Mouse (Mus musculus) forebrain, embryonic 15.5 days (tissue): Measurements from ENCODE around the gene Eif4a1. TPM values are rescaled to one million over a fixed set of nuclear protein-coding genes. Genes with fewer than 3 reads are reported as not detected.

Experiments used
- ATAC-seq: fragments of 200-750 bp; cut with Nextera tagmentation; replicated peaks from 2 replicates; pipeline ENCODE4 v1.8.0; 2017; ENCODE audit warnings: mild to moderate bottlenecking, moderate TSS enrichment, moderate library complexity
- H3K27ac ChIP-seq: fragments of 300-500 bp; sonication (generic); replicated peaks from 2 replicates; pipeline ENCODE4 v1.5.1; 2015; ENCODE audit warnings: mild to moderate bottlenecking, inconsistent platforms
- H3K27me3 ChIP-seq: fragments of 300-500 bp; sonication (generic); 2 replicates; pipeline ENCODE4 v1.6.1; 2015; ENCODE audit warnings: inconsistent platforms
- H3K36me3 ChIP-seq: fragments of 300-500 bp; sonication (generic); 2 replicates; pipeline ENCODE4 v1.6.1; 2015; ENCODE audit warnings: mild to moderate bottlenecking, inconsistent platforms
- H3K4me1 ChIP-seq: fragments of 300-500 bp; sonication (generic); 2 replicates; pipeline ENCODE4 v1.6.1; 2015; ENCODE audit warnings: inconsistent platforms
- H3K4me2 ChIP-seq: fragments of 300-500 bp; sonication (generic); replicated peaks from 2 replicates; pipeline ENCODE4 v1.6.1; 2015; ENCODE audit warnings: mild to moderate bottlenecking, inconsistent platforms
- H3K4me3 ChIP-seq: fragments of 300-500 bp; sonication (generic); 2 replicates; pipeline ENCODE4 v1.5.1; 2015; ENCODE audit warnings: mild to moderate bottlenecking, inconsistent platforms
- H3K9ac ChIP-seq: fragments of 300-500 bp; sonication (generic); replicated peaks from 2 replicates; pipeline ENCODE4 v1.6.1; 2015; ENCODE audit warnings: mild to moderate bottlenecking, inconsistent platforms
- H3K9me3 ChIP-seq: fragments of 300-500 bp; sonication (generic); 2 replicates; pipeline ENCODE4 v1.6.1; 2016; ENCODE audit warnings: inconsistent platforms
- WGBS: fragments of 180-500 bp; shearing (Covaris S2); methylation state at CpG from one replicate; pipeline ENCODE4 v1.1.7; 2015; ENCODE audit warnings: mixed read lengths; 5-methylcytosine and 5-hydroxymethylcytosine counted together
- polyA plus RNA-seq: library from polyadenylated mRNA; unstranded; fragments of >200 nt; fragmentation: Nextera tagmentation; extraction: Ambion mirVana; gene quantifications from 2 replicates; pipeline ENCODE4 v1.2.1, GENCODE M21; 2015

Eif4a1 gene
- polyA plus RNA-seq, 1 experiment from 2014 or later = 547 TPM

DNA sequence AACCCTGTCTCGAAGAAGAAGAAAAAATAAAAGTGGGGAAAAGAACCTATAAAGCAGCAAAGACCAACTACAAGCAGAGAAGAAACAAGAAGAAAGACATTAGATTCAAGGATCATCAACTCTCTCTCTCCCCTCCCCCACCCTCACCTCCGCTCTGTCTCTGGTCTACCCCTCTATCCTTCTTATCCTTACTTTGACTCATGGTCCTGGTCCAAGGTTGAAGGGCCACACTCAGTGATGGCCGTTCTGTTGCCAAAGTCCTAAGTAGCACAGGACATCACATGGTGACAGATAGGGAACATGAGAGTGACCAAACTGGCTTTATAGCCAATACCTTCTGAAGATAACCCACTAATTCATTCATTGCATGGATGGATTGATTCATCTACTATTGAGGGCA is 25.2 kb upstream of the Eif4a1 start:
- no peaks in the 10 kb centered on the region for H3K9me3 ChIP-seq
- H3K4me1 ChIP-seq = peaks cover 12% of the 10 kb centered on the region
- no peak overlapping the region for H3K4me3 ChIP-seq
- no peak overlapping the region for H3K27ac ChIP-seq
- H3K36me3 ChIP-seq = no peaks in the 10 kb centered on the region
- 88% methylated on average over 3 of the region's 3 CpGs for WGBS
- H3K27me3 ChIP-seq = no peaks in the 10 kb centered on the region
- ATAC-seq = no peak
- H3K4me2 ChIP-seq = no peak overlapping the region
- H3K9ac ChIP-seq = no peak overlapping the region

DNA sequence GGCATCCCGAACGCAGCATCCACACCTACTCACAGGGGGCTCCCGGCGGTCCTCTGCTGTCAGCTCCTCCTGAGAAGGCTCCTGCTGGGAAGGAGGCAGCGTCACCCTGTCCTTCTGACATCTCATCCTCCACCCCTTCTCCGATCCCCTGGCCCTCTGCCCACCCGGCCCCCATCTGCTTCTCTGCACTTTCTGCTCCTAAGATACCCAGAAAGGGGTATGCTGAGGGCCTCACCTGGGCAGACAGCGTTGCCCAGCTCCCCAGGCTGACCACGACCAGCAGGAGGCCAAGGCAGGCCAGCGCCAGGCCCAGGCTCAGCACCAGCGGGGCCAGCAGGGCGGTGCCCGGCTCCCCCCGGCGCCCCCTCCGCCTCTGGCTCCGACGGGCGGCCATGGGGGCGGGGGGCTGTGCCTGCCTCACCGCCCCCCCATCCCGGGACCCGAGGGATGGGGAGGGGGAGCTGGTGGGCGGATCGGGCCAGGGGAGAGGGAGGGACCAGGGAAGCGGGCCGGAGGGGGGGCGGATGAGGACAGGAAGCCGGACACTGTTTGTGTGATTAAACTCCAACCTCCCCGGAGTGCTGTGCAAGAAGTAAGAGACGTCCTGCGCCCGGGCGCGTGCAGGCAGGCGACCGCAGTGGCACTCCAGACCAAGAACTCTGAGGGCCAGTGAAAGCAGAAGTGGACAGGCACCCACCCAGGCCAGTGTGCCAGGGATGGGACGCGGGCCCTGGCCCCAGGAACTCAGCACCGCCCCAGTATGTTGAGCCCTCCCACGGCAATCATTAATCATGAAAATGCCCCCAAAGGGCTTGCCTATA is 23.3 kb upstream of the Eif4a1 start, which contains the start of the genes Tnfsf12 and Tnfsfm13:
Gene Tnfsf12, minus strand, starts transcription at position 489 of the 821 bp plus-strand sequence.
Gene Tnfsfm13, minus strand, starts transcription at position 738 of the 821 bp plus-strand sequence.
- Histone ChIP-seq H3K36me3 (no peaks in the 10 kb centered on the region), H3K27ac (no peak within 1 kb of the TSS), H3K4me3 (peak within 1 kb of the TSS; percentile 46), H3K27me3 (no peaks in the 10 kb centered on the region), H3K9me3 (no peaks in the 10 kb centered on the region), H3K4me1 (peaks cover 12% of the 10 kb centered on the region), H3K9ac (peak within 1 kb of the TSS; percentile 61), H3K4me2 (peak within 1 kb of the TSS; percentile 92)
- ATAC-seq = 0 out of 2 replicates have a peak, but pooled peaks have one; percentile 26
- under 1% methylated on average over 40 of the region's 41 CpGs for WGBS

DNA sequence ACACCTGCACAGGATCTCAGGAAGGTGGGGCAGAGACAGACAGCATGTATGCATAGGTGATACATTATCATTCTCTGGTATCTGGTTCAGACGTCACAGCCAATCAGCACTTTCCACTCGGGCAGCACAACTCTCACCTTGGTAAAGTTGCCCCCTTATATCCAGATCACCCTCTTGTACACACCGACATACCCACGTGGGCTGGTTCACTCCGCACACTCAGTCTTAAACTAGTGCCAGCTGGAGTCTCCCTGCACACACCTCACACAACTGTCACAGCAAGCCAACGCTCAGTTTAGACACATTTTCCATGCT is 22.8 kb upstream of the Eif4a1 start:
- H3K9me3 ChIP-seq = no peaks in the 10 kb centered on the region
- H3K4me1 ChIP-seq = peaks cover 12% of the 10 kb centered on the region
- H3K36me3 ChIP-seq = no peaks in the 10 kb centered on the region
- H3K27me3 ChIP-seq = no peaks in the 10 kb centered on the region
- 22% methylated on average over 6 of the region's 6 CpGs for WGBS
- H3K27ac ChIP-seq = no peak overlapping the region
- H3K4me2 ChIP-seq = peak overlapping the region; percentile 92
- H3K9ac ChIP-seq = peak overlapping the region; percentile 61
- peak overlapping the region; percentile 46 for H3K4me3 ChIP-seq
- ATAC-seq = no peak

DNA sequence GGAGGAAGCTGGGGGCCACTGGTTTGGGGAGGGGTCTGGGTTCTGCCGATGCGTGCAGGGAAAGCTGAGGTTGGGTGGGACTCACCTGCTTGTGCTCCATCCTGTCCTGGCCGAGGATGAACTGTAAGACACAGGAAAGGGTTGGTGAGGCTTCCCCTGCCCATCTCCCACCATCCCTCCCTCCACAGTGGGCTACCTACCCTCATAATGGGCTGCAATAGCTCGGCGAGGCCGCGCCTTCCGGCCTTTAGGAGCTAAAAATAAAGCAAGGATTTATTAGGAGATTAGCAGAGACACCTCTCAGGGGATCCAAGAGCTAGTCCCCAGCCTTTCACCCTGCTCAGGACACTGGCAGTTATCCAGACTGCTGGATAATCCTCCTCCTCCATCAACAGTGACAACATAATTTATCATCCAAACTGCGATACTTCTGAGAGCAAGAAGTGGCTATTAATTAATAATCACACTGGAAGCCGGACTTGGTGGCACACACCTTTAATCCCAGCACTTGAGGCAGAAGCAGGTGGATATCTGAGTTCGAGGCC is 21.3 kb upstream of the Eif4a1 start:
- ATAC-seq = no peak

DNA sequence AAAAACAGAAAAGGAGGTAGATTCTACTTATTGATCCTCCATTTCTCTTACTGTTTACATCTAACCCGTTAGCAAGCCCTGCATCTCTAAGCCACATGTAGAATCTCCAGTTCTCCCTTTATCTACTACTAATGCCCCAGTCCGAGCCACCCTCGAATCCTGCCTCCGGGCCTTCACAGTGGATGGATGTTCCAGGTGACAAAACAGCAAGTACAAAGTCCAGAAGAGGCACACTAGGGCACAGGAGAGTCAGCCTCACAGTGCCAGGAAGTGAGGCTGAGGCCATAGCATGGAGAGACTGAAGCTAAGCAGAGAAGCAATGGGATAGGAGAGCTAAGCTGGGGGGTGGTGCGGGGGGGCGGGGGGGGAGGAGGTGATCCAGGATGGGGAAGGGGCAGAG is 20.6 kb upstream of the Eif4a1 start:
- H3K36me3 ChIP-seq = no peaks in the 10 kb centered on the region
- no peaks in the 10 kb centered on the region for H3K9me3 ChIP-seq
- ATAC-seq = no peak
- no peak overlapping the region for H3K4me2 ChIP-seq
- WGBS = 85% methylated on average over 6 of the region's 6 CpGs
- peaks cover 12% of the 10 kb centered on the region for H3K4me1 ChIP-seq
- no peak overlapping the region for H3K9ac ChIP-seq
- no peak overlapping the region for H3K4me3 ChIP-seq
- H3K27me3 ChIP-seq = no peaks in the 10 kb centered on the region
- H3K27ac ChIP-seq = no peak overlapping the region

More for the DNA sequence above, 21.3 kb upstream of the Eif4a1 start:
- Histone ChIP-seq H3K27me3 (no peaks in the 10 kb centered on the region), H3K36me3 (no peaks in the 10 kb centered on the region), H3K27ac (no peak overlapping the region), H3K9me3 (no peaks in the 10 kb centered on the region), H3K9ac (no peak overlapping the region), H3K4me3 (no peak overlapping the region), H3K4me2 (no peak overlapping the region), H3K4me1 (peaks cover 12% of the 10 kb centered on the region)
- WGBS = 55% methylated on average over 11 of the region's 11 CpGs

DNA sequence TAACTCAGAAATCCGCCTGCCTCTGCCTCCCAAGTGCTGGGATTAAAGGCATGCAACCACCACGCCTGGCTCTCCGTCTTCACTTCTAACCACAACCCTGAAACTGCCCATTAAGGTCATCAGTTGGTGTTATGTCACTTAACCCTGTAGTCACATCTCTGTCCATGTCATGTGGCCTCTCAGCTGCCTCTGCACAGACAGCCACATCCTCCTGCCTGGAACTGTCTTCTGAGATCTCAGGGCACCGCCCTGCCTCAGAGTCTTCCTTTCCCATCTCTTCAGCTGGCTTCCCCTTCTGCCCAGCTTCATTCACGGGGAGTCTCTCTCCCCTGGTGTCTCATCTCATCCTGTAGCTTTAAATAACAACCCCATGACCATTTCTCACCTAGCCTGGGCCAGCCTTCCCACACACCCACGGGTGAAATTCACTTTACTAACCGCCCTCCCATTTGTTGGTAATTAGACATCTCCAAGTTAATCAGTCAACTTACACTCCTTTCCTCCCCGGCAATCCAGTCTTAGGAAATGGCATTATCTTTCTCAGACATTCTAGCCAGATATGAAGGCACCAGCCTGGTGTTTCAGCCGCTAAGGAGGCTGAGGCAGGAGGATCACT is 20.1 kb upstream of the Eif4a1 start:
- no peak overlapping the region for H3K9ac ChIP-seq
- no peaks in the 10 kb centered on the region for H3K36me3 ChIP-seq
- no peak overlapping the region for H3K4me3 ChIP-seq
- 82% methylated on average over 9 of the region's 9 CpGs for WGBS
- H3K9me3 ChIP-seq = no peaks in the 10 kb centered on the region
- no peak overlapping the region for H3K4me2 ChIP-seq
- H3K27ac ChIP-seq = no peak overlapping the region
- H3K27me3 ChIP-seq = no peaks in the 10 kb centered on the region
- ATAC-seq = no peak
- peaks cover 12% of the 10 kb centered on the region for H3K4me1 ChIP-seq

DNA sequence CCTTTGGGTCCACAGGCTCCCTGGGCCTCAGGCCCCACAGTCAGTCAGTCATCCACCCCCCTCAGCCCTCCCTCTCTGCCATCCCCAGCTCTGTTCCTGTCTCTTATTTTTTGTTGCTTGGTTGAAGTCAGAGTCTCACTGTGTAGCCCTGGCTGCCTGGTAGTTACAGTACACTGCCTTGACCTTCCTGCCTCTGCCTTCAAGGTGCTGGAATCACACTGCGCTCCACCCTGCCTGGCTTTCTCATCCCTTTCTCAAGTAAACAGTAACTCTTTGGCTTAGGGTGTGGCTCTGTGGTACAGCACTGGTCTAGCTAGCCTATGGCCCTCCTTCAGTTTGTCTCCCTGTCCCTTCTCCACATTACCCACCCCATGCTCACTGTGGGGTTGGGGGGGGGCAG is 17.7 kb upstream of the Eif4a1 start:
- 96% methylated on average over 1 of the region's 1 CpGs for WGBS
- H3K9ac ChIP-seq = no peak overlapping the region

DNA sequence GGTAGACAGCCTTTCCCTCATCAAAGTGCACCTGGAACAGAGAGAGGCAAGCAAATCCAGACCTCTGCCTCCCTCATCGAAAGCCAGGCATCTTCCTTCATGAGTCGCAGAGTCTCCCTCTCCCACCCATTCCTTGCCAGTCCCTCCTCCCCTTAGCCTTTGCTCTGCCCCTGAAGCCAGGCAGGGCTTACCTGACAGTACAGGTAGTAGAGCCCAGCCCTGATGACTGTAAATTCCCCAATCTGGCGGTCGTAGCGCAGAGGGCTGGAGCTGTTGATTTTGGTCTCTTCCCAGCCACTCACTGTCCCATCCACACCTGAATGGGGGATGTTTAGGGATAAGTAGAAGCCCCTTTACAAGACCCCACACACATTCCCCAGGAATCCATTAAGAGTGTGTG is 14.8 kb upstream of the Eif4a1 start:
- Histone ChIP-seq H3K9me3 (no peaks in the 10 kb centered on the region), H3K9ac (no peak overlapping the region), H3K4me1 (peaks cover 30% of the 10 kb centered on the region), H3K4me3 (no peak overlapping the region), H3K27me3 (no peaks in the 10 kb centered on the region), H3K36me3 (no peaks in the 10 kb centered on the region), H3K4me2 (no peak overlapping the region), H3K27ac (no peak overlapping the region)
- no peak for ATAC-seq
- 65% methylated on average over 5 of the region's 5 CpGs for WGBS

More for the DNA sequence above, 17.7 kb upstream of the Eif4a1 start:
- Histone ChIP-seq H3K4me1 (peaks cover 15% of the 10 kb centered on the region), H3K9me3 (no peaks in the 10 kb centered on the region), H3K27ac (no peak overlapping the region), H3K4me2 (no peak overlapping the region), H3K4me3 (no peak overlapping the region), H3K36me3 (no peaks in the 10 kb centered on the region), H3K27me3 (no peaks in the 10 kb centered on the region)
- ATAC-seq = no peak

DNA sequence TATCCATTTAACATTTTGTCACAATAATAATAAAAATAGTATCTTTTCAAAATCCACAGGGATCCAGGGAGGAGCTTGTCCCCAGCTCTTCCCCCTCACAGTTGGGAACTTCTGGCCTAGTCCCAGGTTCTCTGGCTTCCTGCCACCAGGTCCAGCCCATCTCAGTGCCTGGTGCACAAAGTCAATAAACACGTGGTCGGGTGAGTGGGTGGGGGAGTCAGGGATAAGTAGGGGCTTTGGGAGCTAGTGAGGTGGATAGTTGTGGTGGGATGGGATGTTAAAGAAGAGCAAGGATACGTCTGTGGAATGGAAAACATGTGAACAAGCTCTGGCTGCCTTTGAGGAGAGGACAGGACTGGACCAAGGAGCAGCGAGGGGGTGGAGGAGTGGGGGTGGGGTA is 14.2 kb upstream of the Eif4a1 start:
- H3K4me3 ChIP-seq = no peak overlapping the region
- no peak for ATAC-seq
- no peaks in the 10 kb centered on the region for H3K9me3 ChIP-seq
- no peaks in the 10 kb centered on the region for H3K36me3 ChIP-seq
- WGBS = 17% methylated on average over 4 of the region's 4 CpGs
- no peaks in the 10 kb centered on the region for H3K27me3 ChIP-seq
- H3K4me1 ChIP-seq = peaks cover 31% of the 10 kb centered on the region
- no peak overlapping the region for H3K4me2 ChIP-seq
- H3K9ac ChIP-seq = no peak overlapping the region
- H3K27ac ChIP-seq = 0 out of 2 replicates have a peak overlapping the region, but pooled peaks have one; percentile 39

DNA sequence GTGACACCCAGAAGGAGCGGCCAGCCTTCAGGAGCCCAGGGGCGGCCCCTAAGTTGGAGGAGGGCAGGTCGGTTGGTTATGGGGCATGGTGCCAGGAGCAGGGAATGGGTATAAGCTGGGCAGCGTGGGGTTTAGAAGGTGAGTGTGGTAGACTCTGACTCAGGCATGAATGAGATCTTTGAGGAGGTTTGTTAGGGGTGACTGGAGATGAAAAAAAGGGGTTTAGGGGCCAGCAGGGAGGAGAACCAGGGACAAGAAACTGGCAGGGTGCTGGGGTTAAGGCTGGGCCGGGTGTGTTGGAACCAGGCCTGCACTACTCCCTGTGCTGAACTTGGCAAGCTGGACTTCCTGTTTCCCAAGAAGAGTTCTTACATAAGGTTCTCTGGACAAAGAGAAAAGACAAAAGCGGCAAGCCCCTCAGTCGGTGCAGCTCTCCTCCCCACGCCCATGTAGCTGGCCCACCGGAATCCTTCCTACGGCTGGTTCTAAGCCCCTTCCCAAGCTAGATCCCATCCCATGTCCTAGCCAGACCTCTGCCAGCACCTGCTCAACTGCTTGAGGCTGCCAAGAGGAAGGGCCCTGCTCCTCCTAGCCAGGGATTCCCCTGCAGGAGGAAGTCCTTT is 13.4 kb upstream of the Eif4a1 start, which contains the start of gene Tnfsf13:
Gene Tnfsf13, minus strand, starts transcription at position 259 of the 623 bp plus-strand sequence.
- peaks cover 38% of the 10 kb centered on the region for H3K4me1 ChIP-seq
- H3K27me3 ChIP-seq = no peaks in the 10 kb centered on the region
- H3K9ac ChIP-seq = no peak within 1 kb of the TSS
- H3K4me3 ChIP-seq = no peak within 1 kb of the TSS
- no peak for ATAC-seq
- H3K27ac ChIP-seq = peak within 1 kb of the TSS; percentile 39; the same call in 1 of the 2 replicates
- H3K36me3 ChIP-seq = no peaks in the 10 kb centered on the region
- H3K4me2 ChIP-seq = no peak within 1 kb of the TSS
- no peaks in the 10 kb centered on the region for H3K9me3 ChIP-seq
- WGBS = 45% methylated on average over 10 of the region's 10 CpGs

DNA sequence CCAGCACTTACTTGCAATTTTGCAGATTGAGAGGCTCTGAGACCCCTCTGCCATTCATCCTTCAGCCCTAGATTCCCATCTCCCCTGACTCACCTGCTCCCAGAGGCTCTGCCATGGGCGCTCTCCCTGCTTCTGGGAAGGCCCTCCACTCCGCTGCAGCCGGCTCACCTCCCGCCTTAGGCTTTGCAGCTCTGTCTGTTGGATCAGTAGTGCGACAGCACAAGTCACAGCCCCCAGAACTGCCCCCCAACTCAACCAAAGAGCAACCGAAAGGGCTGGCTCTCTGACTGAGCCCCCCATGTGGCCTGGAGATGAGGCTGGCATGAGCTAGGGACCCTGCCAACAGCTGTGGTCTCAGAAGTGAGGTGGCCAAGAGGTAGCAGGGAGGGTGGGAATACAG is 12.7 kb upstream of the Eif4a1 start:
- Histone ChIP-seq H3K9ac (no peak overlapping the region), H3K27ac (0 out of 2 replicates have a peak overlapping the region, but pooled peaks have one; percentile 39), H3K9me3 (no peaks in the 10 kb centered on the region), H3K4me2 (no peak overlapping the region), H3K36me3 (peaks cover 3% of the 10 kb centered on the region; the same call in 1 of the 2 replicates), H3K4me1 (peaks cover 45% of the 10 kb centered on the region), H3K4me3 (no peak overlapping the region), H3K27me3 (no peaks in the 10 kb centered on the region)
- 76% methylated on average over 6 of the region's 6 CpGs for WGBS
- no peak for ATAC-seq
